Mouse (Mus musculus): Measurements from ENCODE around the gene Oosp1.

- no peak for TF ChIP-seq EP300 (IDR thresholded peaks at IDR 0.05; ENCODE audit: insufficient read depth, low read depth, low read length)
- no peak for TF ChIP-seq POLR2A (IDR thresholded peaks at IDR 0.05; ENCODE audit: insufficient read depth, low read length)
Observed at GRCm38 (mm10) chr19:11691454-11691853, 504 bp upstream of the Oosp1 start.

Measured in ES-Bruce4 (cell line).